Mouse (Mus musculus) cerebellum, adult 9-10 months (tissue): ENCODE measurements around the gene Tnnt2.

Source experiments
- DNase-seq: peaks from one replicate; pipeline ENCODE4 v3.0.0; 2022

Tnnt2 gene

DNA sequence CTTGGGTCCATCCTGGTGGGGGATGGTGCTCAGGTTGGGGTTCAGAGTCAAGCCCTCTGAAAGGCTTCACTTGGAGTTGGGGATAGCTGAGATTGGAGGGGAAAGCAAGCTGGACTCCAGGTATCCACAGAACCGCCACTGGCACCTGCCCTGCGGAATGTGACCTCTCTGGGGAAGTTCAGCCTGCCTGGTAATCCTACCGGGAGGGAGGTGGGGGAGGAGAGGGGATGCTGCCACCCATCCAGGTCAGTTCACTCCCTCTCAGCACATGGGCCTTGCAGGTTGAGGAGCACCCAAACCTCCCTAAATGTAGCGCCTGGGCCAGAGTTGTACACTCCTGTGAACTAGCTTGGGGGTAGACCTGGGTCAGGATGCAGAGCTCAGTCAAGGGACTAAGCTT lies 19.9 kb downstream of the Tnnt2 start:
- no peak for DNase-seq

DNA sequence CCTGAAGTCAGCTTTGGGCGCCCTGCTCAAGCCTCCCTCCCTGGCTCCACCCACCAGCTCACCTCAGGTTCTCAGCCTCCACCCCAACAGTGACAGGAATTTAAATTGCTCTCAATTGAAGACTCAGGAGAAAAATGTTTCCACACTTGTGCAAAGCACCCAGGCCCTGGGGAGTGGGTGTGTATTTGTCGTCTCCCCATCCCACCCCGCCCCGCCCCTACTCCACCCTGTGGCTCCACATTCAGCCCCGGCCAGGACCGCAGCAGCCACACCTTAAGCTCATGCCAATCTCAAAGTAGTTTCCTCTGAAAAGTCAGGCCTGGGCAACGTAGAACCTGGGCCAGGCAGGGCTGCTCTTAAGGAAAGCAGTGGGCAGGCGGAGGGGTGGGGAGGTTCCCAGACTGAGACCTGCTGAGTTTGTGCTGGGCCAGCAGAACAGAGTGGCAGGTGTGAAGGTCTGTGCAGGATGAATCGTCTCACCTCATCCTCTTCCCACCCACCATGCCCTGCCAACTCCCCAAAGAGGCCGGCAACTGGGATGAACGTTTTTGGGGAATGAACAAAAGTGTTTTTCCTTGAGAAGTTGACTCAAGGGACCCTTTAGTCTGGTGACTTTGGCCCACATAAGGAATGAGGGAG lies 21.1 kb downstream of the Tnnt2 start:
- DNase-seq = no peak

DNA sequence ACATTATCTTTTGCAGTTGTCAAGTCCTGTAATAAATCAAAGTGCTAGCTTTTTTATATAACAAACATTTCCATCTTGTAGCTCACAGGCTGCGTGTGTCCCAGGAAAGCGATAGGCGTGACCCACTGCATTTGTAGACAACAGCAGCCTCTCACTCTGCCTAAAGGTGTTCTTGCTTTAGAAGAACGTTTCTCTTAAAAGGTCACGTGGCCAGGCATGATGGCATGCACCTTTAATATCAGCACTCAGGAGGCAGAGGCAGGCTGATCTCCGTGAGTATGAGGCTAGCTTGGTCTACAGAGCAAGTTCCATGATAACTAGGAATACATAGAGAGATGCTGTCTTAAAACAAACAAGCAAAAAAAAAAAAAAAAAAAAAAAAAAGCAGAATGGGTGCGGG lies 22.4 kb downstream of the Tnnt2 start:
- no peak for DNase-seq

DNA sequence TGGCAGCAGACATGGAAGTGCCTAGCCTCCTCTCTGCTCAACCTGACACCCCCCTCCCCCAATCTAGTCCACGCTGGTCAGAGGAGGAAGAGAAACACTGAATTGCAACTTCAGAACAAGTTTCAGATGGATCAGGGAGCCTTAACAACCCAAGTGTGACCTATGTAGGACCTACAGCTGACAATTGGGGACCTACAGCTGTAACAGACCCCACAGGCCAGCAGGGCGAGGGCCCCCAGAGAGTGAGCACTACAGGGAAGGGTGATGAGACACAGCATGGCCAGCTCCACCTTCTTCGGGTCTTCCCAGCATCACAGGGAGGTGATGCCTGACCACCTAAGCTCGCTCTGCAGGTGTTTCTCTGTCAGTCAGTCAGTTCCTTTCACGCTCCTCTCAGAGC lies 24.9 kb downstream of the Tnnt2 start:
- DNase-seq = no peak

DNA sequence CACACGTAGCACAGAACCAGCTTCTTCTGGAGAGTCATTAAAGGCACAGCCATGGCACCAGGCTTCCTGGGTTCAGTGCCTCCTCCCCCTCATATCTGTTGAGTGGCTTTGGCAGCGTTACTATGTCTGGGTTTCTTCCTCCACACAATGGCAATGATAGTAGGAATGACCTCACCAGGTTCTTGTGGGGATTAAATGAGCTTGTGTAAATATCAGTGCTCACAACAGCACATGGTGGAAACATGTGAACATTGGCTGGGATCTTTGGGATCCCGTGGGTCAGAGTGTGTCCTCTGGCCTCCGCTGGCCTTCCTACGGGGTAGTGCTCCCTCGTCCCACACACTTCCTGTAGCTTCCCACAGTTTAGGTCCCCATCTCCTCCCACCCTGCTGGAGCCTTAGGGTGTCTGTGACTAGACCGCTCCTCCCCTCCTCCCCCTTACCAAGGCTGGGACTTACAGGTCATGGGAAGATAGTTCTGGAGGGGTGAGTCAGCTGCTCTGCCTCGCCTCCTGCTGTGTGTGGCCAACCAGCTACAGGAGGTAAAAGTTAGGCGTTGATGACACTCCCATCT lies 25.9 kb downstream of the Tnnt2 start:
- DNase-seq = no peak

DNA sequence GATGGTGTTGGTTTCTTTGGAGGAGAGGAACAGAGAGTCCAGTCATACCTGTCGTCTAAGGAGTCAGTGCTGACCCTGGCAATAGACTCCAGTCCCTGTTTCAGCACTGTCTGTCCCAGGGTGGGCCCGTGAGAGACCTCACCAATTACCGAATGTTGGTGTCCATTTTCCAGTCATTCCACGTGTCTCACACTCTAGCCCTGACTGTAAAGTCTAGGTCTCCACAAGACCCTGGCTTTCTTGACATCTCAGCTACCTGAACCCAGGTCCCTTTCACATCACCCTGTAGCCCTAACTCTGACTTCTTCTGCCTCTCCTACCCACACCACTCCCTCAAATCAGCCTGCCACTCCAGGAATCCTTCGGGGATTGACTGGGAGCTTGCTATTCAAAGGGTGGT lies 26.4 kb downstream of the Tnnt2 start:
- DNase-seq = no peak

DNA sequence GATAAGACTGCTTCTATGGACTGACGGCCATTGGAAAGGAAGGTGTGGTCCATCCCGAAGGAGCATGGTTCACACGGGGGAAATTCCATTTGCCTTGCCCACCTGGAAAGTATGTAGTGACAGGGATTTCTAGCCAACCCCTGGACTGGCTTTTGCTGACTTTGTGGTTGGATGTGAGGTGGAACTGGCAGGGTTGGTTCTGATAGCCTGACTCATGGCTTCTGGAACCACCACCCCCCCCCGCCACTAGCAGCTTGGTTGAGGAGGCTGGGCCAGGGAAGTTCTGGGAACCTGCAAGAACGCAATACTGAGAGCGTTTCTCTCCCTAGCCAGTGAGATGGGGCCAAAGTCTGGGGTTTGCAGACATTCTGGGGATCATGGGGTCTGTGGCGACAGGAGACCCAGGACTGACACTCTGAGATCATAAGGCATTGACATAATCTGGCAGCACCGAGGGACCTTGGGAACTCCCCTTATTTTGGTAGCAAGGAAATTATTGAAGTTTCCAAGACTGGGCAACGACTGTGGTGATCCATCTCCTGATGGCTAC lies 27.7 kb downstream of the Tnnt2 start:
- no peak for DNase-seq

DNA sequence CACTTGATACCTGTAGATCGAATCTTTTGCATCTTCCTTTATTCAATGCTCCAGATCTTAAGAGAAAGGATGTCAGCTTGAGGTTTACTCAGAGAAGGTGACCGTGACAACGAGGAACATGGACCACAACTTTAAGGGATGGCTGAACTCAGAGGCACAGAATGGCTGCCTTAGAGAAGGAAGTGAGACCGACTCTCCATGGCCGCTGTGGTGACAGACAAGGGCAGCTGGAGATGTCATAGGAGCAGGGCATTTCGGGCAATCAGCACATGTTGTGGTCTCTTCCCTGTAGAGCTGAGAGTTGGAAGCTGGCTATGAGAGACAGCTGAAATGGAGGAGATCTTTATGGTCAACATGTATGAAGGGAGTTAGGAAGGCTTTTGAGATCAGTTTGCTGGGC lies 28.7 kb downstream of the Tnnt2 start:
- DNase-seq = no peak

DNA sequence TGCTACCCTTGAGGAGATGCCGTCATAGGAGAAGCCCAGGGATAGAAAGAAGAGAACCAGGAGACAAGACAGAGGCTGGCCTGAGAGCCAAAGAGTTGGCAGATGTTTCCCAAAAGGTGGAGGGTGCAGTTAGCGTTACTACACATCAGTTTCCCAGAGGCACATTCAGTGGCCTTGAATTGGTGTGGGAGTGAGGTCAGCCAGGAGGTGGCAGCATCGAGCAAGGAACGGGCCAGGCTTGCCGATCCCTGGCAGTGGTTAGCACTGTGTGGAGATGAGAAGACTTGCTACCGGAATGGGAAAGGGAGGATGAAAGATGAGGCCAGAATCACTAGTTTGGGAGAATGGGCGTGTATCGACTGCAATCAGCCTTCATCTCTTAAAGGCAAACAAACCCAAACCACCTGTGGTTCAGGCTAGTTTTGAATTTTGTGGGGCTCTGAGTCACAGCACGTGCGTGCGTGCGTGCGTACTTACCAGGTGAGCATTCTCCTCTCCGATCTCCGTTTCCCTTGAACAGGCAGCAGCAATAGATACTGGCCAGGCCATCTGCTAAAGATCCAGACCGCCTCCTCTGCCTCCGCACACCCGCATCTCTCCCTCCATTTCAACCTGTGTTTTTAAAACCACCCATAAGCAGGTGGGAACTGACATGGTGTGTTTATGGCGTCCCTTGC lies 29.5 kb downstream of the Tnnt2 start:
- DNase-seq = peak; percentile 79

DNA sequence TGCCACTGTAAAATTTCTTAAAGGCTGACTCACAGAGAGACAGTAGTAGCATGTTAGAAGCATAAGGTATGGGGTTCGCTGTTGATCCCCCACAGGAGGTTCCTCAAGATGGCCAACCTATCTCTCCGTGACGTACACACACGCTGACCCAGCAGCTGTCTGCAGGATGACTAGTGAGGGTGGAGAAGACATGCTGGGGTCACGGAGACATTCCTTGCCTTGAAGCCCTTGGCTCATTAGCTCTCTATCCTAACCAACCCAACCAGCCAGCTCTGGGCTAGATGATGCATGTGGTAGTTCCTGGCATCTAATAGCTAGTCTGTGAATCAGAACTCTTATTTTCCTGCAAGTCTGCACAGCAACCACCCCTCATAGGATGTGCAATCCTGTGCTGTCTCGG lies 32.4 kb downstream of the Tnnt2 start:
- no peak for DNase-seq

DNA sequence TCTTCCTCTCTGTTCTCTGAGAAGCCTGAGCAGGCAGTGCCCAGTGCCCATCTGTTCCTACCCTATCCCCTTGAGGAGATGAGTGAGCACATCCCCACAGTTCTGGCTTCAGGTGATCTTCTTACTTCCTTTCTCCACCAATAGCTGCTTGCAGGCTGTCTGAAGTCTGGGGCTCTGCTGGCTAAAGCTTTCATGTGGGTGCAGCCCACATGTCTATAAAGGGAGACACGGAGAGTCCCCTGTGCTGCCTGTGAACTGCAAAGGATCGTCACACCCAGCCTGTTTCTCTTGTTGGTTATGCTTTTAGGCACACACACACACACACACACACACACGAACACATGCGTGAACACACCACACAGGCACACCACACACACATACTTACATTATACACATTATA lies 36.8 kb downstream of the Tnnt2 start:
- no peak for DNase-seq

DNA sequence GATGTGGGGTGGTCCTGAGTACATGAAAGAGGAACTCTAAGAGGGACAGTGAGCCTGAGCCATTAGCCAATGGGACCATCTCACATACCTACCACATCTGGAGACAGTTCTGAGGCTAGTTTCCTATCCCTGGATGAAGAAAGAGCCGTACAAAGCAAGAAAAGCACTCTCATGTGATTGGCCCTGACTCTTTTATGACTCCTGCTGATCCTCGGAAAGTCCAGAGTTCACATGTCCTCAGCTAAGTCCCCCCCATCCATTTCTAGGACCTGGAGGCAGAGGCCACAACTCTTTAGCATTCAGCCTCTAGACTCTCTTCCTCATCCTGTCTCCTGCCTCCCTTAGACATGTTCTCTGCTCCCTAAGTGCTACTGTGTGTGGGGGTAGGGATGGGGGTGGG lies 41.1 kb downstream of the Tnnt2 start:
- no peak for DNase-seq

DNA sequence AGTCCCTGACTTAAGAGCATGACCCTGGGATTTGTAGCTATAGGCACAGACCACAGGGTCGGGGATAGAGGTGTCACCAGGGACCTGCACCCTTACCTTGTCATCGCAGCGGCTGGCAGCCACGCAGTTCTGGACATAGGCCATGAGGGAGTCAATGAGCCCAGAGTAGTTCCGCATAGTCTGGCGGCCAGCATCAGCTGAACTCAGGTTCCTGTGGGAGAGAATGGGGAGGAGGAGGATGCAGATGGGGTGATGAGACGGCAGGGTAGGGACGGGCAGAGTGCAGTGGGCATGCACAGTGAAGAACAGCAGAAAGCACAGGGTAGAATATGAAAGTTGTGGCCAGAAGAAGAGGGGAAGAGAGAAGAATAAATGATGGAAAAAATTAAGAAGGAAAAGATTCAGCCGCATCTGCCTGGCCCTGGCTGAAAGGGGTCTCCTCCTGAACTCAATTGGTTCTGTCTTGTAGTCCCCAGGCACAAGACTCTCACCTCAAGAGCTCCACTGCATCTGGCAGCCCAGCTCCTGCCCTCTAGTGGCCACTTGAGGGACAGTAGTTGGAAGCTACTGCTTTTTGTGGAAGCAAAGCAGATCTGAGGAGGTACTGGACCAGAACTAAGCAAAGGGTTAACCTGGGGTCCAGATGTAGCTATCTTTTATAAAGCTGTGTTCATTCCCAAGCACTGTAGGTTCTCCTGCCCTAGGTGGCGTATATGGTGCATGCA lies 46.4 kb downstream of the Tnnt2 start:
- DNase-seq = peak; percentile 33

DNA sequence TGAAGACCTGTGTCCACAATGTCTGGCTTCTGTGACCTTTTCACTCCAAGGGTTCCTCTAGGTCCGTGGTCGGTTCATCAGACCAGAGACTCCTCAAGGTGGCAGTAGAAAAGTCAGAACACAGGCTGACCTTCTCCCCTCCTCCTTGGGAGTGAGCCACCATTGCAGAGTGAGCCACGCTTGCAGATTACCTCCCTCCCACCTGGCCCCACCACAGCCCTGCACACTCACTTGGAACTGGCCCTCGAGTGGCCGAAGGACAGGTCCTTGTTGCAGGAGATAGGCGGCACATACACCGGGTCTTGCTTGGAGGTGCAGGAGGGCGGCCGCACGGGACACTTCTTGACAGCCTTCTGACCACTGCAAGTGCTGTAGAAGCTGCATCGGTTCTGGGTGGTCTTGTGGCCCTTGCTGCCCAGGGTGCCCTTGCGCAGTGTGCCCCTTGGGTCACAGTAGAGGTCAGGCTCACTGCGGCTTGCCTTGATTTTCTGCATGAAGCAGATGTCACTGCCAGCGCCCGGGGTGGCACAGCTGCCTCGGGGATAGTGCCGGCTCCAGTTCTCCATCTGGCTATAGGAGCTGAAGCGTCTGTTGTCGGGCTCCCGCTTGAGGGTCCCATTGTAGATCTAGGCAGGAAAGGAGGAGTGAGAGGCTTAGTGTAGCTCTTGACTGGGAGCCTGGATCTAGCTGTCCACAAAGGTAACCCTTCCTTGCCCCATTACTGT lies 53.5 kb downstream of the Tnnt2 start:
- no peak for DNase-seq

DNA sequence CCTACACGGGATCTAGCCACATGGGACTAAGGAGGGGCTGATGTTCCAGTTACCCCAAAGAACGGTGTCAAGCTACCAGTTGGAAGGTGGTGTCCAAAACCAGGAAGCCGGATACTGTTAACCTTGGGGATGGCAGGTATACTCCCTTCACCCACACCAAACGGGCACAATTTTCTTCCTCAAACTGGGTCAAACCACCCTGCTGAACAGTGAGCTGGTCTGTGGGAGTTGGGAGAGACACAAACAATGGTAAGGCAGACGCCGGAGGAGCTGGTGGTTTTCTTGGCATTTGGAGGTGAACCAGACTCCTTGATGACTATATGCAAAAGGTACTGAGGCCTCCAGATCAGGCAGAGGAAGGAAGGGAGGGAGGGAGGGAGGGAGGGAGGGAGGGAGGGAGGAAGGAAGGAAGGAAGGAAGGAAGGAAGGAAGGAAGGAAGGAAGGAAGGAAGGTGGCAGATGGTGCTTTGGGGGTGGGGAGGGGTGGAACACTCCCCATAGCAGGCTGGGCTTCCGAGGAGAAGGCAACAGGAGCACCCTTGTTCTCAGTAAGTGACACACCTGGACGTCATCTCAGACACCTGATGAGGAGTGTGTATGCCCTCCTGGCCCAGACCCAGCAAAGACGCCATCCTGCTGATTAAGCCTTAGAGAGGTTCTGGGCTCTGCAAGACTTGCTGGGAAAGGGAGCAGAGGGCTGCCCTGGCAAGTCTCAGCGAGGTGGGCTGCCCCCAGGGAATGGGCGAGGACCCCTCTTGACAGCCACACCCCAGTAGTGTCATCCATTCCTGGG lies 55.5 kb downstream of the Tnnt2 start:
- DNase-seq = no peak

DNA sequence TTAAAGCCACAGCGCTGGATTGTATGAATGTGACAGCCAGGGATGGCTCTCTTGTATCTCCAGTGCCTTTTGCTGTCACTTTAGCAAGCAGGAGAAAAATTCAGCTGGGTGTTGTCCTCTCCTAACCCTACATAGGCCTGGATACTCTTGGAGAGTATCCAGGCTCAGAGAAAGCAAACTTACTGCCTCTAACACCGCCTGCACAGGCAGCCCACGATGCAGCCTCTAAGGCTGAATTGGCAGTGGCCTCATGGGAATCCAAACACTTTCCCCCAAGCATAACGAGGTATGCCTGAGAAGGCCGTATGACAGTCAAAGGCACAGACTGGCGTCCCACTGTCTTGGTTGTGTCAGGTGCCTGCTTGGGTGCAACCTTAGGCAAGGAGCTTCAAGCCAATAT lies 56.1 kb downstream of the Tnnt2 start:
- no peak for DNase-seq

DNA sequence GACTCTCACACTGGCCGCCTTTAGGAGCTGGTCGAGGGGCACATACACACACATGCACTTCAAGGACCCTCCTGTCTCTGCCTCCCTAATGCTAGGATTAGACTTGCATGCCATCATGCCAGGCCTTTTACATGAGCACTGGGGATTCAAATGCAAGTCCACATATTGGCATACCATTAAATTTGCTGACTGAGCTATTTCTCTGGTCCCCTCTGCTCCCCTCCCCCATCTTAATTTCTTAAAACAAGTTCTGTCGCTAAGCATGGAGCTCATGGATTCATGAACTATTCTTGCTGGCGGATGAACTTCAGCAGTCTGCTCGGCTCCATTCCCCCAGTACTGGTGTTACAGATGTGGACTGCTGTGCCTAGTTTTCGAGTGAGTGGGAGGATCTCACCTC lies 56.6 kb downstream of the Tnnt2 start:
- DNase-seq = no peak

DNA sequence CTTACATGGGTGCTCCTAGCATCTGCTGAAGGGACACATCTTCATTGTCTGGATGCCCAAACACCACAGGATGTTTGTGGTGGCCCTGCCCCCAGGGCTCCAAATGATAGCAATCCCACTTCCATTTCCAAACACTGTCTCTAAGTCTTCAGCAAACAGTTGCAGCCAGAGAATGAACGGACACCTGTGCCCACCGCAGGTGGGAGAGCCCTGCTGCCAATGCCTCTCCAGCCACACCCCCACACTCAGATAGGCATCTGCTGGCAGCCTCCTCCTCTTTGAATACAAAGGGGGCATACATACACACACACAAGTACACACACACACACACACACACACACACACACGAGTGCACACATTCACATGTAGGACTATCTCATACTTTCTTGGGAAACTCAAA lies 57.2 kb downstream of the Tnnt2 start:
- peak; percentile 39 for DNase-seq

DNA sequence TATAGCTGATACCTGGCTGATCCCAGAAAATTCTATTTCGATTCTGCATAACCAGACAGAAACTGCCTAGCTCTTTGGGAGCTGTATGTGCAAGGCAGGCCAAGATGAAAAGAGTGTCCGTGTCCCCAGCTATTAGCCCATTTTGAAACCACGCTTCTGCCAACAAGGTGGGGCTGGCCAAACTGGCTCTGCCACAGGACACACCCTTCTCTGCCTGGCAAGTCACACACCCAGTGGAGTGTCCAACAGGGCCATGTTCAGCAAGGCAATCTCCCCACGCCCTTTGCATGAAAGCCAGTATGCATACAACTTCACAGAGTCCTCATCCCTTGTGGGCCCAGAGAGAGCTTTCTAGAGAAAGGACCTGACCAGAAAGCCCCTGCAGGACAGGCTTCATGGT lies 59.2 kb downstream of the Tnnt2 start:
- DNase-seq = no peak

DNA sequence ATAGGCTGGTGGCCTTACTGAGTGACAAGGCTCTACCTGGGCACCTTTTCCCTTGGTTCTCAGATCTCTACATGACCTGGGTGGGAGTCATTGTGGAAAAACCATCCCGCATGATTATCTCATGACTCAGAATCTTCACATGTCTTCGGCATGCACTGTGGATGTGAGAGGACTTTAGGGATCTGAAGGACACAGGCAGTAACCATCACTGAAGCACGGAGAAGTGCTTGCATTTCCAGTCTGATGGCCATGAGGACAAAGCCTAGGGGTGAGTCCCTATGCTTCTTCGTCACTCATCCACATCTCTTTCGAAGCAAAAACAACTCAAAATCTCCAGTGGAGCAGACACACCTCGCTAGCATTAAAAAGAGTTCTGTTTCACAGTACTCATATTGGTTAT lies 63.1 kb downstream of the Tnnt2 start:
- no peak for DNase-seq

DNA sequence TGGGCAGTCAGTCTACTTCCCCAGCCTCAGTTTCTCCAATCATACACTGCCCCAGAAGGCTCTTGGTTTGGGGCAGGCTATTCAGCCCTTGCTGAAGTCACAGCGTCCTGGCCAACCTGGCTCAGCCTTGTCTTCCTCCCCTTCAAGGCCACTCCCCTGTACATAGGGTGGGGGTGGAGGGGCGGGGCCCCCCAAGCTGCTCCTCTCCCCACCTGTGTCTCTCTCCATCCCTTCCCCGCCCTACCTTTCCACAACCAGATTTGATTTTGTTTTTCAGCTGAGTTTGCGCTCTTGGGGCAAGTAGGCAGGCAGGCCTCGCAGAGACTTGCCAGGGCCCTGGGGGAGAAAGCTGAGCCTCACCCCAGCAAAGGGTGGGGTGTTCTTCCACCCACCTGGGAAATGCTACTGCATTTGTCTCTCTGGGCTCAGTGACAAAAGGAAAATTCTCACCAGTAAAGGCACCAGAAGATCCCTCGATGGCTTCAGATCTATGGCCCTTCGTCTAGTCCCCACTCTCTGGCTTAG lies 63.9 kb downstream of the Tnnt2 start:
- DNase-seq = no peak
